Mouse (Mus musculus) neural tube, embryonic 14.5 days (tissue): ENCODE data around the gene Egflam. TPM values are rescaled to one million over a fixed set of nuclear protein-coding genes. Genes with fewer than 3 reads are reported as not detected.

Experiments used
- ATAC-seq: fragments of 200-750 bp; cut with Nextera tagmentation; 2 replicates; pipeline ENCODE4 v1.8.0; 2017; ENCODE audit warnings: low read depth, mild to moderate bottlenecking, moderate TSS enrichment, moderate library complexity
- H3K27ac ChIP-seq: fragments of 300-500 bp; sonication (generic); 2 replicates; pipeline ENCODE4 v1.5.1; 2014; ENCODE audit warnings: low read depth, mild to moderate bottlenecking, control low read depth, low read length, moderate library complexity, mixed read lengths
- H3K27me3 ChIP-seq: fragments of 300-500 bp; sonication (generic); 2 replicates; pipeline ENCODE4 v1.6.1; 2014; ENCODE audit warnings: low read length; ENCODE audit not compliant: control insufficient read depth, insufficient read depth
- H3K36me3 ChIP-seq: fragments of 300-500 bp; sonication (generic); 2 replicates; pipeline ENCODE4 v1.6.1; 2014; ENCODE audit warnings: low read length, mixed read lengths; ENCODE audit not compliant: control insufficient read depth, insufficient read depth
- H3K4me1 ChIP-seq: fragments of 300-500 bp; sonication (generic); 2 replicates; pipeline ENCODE4 v1.6.1; 2014; ENCODE audit warnings: low read length; ENCODE audit not compliant: control insufficient read depth, insufficient read depth
- H3K4me2 ChIP-seq: fragments of 300-500 bp; sonication (generic); 2 replicates; pipeline ENCODE4 v1.6.1; 2014; ENCODE audit warnings: mild to moderate bottlenecking, low read depth, low read length, control low read depth
- H3K4me3 ChIP-seq: fragments of 300-500 bp; sonication (generic); 2 replicates; pipeline ENCODE4 v1.5.1; 2014; ENCODE audit warnings: low read depth, low read length, control low read depth, mixed read lengths
- H3K9ac ChIP-seq: fragments of 300-500 bp; sonication (generic); replicated peaks from 2 replicates; pipeline ENCODE4 v1.6.1; 2014; ENCODE audit warnings: low read depth, mild to moderate bottlenecking, control low read depth, low read length, mixed read lengths
- H3K9me3 ChIP-seq: fragments of 300-500 bp; sonication (generic); 2 replicates; pipeline ENCODE4 v1.6.1; 2016; ENCODE audit warnings: low read length; ENCODE audit not compliant: control insufficient read depth
- WGBS: fragments of 180-500 bp; shearing (Covaris S2); extraction: QIAGEN DNeasy Blood & Tissue Kit; methylation state at CpG from one replicate; pipeline ENCODE4 v1.1.7; 2014; 5-methylcytosine and 5-hydroxymethylcytosine counted together
- polyA plus RNA-seq: library from polyadenylated mRNA; unstranded; fragments of >200 nt; fragmentation: Nextera tagmentation; extraction: Ambion mirVana; gene quantifications from 2 replicates; pipeline ENCODE4 v1.2.1, GENCODE M21; 2014

The Egflam gene
- polyA plus RNA-seq, 1 experiment from 2014 or later, result 3.0 TPM

DNA sequence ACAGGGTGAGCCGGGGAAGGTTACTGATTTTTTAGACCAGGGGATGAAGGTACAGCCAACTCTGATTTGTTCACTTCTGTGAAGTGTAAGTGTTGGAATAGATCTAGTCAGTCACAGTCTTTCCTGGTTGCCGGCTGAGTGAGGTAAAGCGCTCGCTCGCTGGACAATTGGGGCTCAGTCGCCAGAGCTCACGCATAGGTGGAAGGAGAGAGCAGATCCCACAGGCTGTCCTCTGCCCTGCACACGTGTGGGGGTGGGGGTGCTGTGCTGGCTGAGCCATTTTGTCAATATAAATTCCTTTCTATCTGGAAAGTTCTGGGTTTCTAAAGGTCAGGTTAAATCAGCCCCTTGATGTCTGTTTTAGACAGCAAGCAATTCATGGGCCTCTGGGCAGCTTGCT, 237.9 kb downstream of the Egflam start:
- peaks cover 10% of the 10 kb centered on the region; the same call in 1 of the 2 replicates for H3K36me3 ChIP-seq
- 88% methylated on average over 8 of the region's 8 CpGs for WGBS
- H3K9ac ChIP-seq, result no peak overlapping the region
- no peaks in the 10 kb centered on the region for H3K4me1 ChIP-seq
- no peaks in the 10 kb centered on the region for H3K9me3 ChIP-seq
- no peak for ATAC-seq
- H3K27me3 ChIP-seq, result no peaks in the 10 kb centered on the region
- H3K4me3 ChIP-seq, result no peak overlapping the region
- H3K4me2 ChIP-seq, result no peak overlapping the region
- H3K27ac ChIP-seq, result no peak overlapping the region

DNA sequence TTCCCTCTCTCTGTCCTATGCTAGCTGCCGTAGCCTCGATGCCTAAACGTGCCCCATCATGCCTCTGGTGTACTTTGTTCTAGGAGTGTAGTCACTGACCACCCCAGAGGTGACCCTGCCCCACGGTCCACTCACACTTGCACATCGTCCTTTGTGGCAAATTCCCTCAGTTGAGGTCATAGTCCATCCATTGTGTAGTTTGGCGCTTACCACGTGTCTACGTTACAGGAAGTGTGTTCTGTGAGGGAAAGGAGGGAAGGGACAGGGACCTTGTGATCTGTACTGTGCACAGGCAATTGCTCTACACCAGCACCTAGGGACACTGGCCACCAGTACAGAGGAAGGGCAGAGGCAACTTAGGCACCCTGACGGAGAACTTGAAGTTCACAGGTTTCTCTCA, 238.3 kb downstream of the Egflam start:
- Histone ChIP-seq H3K27me3 (no peaks in the 10 kb centered on the region), H3K36me3 (peaks cover 10% of the 10 kb centered on the region; the same call in 1 of the 2 replicates), H3K4me3 (no peak overlapping the region), H3K9me3 (no peaks in the 10 kb centered on the region), H3K27ac (no peak overlapping the region), H3K9ac (no peak overlapping the region), H3K4me2 (no peak overlapping the region), H3K4me1 (no peaks in the 10 kb centered on the region)
- ATAC-seq, result no peak
- WGBS, result 90% methylated on average over 9 of the region's 9 CpGs

DNA sequence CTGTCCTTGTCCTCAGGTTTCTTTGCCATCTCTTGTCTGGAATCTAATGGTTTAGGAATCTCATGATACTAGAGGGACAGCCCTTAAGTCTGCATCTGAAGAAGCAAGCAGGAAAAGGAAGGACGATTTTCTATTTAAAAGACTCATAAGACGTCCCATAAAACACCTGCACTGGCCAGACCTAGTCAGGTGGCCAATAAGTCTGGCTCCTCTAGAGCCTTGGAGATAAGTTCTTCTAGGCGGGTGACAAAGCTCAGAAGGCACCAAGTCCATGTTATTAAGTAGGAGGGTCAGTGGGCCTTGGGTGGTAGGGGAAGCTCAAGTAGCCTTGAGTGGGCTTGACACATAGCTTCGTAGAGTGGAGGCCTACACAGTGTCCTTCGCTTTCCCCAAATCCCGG, 240.5 kb downstream of the Egflam start:
- H3K4me3 ChIP-seq, result no peak overlapping the region
- 99% methylated on average over 6 of the region's 6 CpGs for WGBS

More for the DNA sequence above, 240.5 kb downstream of the Egflam start:
- no peaks in the 10 kb centered on the region for H3K27me3 ChIP-seq
- H3K27ac ChIP-seq, result no peak overlapping the region
- no peaks in the 10 kb centered on the region for H3K9me3 ChIP-seq
- H3K4me1 ChIP-seq, result no peaks in the 10 kb centered on the region
- no peak overlapping the region for H3K9ac ChIP-seq
- no peak for ATAC-seq
- H3K4me2 ChIP-seq, result no peak overlapping the region
- H3K36me3 ChIP-seq, result peaks cover 10% of the 10 kb centered on the region; the same call in 1 of the 2 replicates
